Mouse (Mus musculus): ENCODE results near the gene Ano1. TPM values are rescaled to one million over a fixed set of nuclear protein-coding genes. Genes with fewer than 3 reads are reported as not detected.

The Ano1 gene
- 1 to 10 TPM; 2.6 to 2.8 TPM for total RNA-seq (2021)
- long read RNA-seq, full-length matches to known transcripts: 2 of 3 reads
- long read RNA-seq, partial matches to known transcripts: 1 of 3 reads
- long read RNA-seq, other reads (novel, unspliced or antisense): 0 of 3 reads

DNA sequence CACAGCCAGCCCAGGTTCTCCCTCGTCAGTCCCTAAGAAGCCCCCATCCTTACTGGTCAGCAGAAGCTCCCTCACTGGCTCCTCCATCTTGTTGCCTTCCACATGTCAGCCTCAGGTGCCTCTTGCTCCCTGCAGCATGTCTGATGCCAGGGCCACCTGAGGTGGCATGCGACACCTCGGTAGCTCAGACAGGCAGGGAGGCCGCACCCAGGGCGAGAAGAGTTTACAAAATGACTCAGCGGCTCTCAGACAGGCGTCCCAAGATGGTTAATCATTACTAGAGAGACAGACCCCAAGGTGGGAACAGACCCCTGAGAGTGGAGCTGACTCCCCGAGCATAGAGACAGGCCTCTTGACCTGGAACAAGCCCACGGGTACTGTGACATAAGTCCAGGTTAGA is at the start of gene Ano1:
Ano1 (minus strand) TSS at position 142 of the 400 bp plus-strand sequence.
- DNase-seq (ENCODE audit: low spot score in 2 of 2): no peak

DNA sequence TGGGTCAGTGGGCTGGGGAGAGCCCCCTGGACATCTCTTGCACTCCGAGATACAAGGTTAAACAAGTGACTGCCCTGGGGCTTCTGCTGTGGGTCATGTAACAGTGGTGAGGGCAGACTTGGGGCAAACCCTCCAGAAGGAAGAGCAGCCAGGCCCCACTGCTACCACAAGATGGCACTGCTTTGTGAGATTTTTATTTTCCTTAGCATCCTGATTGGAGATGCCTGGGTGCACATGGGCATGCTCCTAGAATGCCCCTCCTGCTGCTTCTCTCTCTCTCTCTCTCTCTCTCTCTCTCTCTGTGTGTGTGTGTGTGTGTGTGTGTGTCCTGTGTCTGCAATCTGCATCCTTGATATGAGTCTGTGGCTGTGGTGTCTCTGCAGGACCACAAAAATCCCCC is 46.7 kb upstream of the Ano1 start:
- DNase-seq (ENCODE audit: low spot score in 2 of 2): peak; percentile 9 to 45

DNA sequence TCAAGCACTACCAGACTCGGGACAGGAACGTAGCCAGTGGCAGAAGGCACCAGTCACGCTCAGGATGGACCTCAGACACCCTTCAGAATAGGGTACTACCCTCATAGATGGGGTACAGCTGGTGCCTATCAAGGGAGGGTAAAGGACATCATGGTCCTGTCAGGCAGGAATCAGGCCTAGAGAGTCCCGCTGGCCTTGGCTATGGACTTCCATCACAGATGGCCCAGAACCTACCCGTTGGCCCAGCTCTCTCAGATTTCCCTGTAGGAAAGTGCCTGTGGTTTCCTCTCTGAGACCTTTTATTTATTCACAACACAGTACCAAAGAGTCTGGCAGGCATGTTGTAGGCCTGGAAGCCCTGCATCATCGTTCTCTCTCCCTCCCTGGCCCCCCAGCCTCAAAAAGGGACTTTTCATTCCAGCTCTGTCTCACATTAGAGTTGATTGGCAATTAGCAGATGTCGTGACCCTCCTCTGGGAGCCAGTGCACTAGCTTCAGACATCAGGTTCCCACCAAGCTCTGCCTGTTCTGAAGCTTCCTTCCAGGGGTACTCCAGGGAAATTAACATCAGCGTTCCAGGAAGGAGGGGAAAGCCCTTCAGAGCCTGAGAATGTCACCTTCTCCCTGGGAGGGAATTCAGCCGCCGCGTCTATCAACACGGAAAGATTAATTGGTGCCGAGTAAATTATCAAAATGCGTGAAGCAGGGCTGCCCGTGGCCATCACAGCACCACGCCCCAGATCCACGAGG is 45.4 kb upstream of the Ano1 start:
- no peak for DNase-seq (ENCODE audit: low spot score in 2 of 2)

DNA sequence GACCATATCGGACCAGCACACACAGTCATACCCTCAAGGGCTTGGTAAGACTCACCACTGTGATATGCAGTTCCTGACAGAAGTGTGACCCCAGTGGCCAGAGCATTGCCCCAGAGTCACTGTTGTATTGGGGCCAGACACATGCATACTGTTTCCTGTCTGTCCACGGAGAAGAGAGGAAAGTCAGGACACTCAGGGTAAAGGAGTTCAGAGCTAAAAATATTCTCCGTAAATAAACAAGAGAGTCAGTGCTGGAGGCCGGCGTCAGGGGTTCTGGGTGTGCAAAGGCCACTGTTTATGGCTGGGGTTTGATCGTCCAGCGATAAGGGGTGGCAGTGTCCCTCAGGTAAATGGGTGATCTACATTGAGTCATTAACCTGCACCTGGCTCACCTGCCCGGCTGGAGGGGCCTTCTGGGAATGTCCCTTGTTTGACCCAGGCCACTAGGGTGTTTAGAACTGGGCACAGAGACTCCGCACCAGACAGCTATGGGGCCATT is 44.3 kb upstream of the Ano1 start:
- DNase-seq (ENCODE audit: low spot score in 2 of 2): no peak

DNA sequence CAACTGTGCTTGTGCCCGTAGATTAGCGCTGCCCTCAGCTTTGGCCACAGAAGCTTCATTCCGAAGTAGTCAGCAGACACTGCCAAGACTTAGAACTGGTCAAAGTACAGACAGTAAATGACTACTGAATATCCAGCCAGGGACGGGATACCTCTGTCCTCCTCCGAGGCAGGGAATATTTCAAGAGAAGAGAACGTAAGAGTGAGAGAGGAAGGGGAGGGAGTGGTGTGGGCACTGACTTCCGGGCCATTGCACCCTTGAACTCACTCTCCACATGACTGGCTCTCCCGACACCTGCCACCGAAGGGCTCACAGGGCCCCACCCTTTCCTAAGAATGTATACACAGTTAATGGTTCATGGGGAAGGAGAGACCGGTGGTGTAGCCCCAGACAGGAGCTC is 41.5 kb upstream of the Ano1 start:
- DNase-seq (ENCODE audit: low spot score in 2 of 2): no peak

DNA sequence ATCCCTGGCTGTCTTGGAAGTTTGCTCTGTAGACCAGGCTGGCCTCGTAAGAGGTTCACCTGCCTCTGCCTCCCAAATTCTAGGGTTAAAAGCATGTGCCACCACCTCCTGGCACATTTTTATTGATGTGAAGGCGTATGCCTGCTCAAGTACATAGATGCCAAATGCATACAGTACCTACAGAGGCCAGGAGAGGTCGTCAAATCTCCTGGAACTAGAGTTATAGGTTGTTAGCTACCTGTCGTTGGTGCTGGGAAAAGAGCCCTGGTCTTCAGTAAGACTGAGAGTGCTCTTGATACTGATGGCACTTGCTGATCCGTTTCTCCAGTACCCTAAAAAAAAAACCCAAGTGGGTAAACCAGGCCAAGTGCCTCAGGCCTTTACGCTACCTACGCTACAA is 39.7 kb upstream of the Ano1 start:
- DNase-seq (ENCODE audit: low spot score in 2 of 2): no peak

DNA sequence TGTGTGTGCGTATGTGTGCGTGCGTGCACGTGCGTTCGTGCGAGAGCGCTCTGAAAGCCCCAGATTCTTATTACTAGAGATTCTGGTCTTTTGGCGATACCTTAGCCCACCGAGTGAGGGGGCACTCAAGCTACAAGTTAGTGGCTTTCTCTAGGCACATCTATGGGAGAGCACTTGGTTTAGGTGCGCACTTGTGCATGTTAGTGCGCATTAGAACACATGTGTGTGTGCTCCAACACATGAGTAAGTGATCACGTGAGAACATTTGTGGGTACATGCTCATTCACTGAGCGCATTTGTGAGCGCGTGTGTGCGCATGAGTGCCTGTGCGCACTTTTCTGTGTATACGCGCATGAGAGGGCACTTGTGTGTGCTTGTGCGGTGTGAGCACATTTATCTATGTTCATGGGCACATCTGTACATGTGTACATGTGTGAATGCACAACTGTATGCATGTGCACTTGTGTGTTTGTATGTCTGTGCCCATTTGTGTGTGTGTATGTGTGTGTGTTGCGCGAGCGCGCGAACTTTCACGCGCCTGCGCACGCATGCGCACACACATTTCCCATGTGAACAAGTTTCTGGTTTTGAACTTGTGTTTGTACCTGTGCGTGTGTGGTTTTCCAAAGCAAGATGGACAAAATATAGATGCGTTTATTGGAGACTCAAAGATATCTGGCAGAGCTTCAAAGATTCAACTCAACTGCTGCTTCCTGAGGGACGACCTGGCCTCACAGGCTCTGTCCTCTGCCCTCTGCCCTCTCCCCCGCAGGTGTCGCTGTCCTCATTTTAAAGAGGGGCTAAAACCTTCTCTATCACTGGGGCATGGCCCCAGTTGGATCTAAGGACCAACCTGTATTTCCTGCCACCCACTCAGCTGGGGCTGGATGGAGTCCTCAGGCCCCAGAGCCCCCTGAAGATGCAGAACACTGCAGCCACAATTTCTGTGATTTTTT is 38.1 kb upstream of the Ano1 start:
- peak in 1 of 2 experiments; percentile 23 for DNase-seq (ENCODE audit: low spot score in 2 of 2)

DNA sequence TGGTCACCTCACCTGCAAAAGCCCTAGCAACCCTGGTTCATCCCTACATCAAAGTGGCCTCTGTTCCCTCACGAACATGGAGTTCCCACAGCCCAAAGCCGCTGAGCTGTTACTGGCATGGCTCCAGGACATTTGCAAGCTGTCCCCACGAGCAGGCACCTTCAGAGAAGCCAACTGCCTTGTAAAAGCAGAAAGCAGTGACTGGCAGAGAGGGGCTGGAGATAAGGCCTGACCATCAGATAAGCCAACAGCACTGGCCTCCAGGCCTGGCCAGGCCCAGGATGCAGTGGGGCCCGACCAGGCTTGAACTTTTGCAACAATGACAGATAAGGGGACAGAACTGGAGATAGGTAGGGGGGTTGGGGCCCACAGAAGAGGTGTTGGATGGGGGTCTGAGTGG is 36.9 kb upstream of the Ano1 start:
- no peak for DNase-seq (ENCODE audit: low spot score in 2 of 2)

DNA sequence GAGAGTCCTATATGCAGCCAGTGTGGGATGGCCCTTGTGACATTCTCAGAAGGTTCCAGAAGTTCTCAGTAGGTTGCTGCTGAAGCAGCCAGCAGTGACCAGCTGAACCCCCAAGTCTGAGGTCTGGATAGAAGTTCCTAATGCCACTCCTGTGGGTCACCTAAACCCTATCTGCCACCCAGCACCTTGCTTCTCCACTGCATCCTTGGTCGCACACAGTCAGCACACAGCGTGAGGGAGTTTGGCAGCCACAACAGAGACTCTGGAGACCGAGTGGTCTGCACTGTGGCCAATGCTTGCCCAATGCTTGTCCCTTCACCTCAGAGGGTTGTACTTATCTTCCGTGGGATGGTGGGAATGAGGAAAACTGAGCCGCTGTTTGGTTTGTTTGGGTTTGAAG is 35.7 kb upstream of the Ano1 start:
- DNase-seq (ENCODE audit: low spot score in 2 of 2): no peak

DNA sequence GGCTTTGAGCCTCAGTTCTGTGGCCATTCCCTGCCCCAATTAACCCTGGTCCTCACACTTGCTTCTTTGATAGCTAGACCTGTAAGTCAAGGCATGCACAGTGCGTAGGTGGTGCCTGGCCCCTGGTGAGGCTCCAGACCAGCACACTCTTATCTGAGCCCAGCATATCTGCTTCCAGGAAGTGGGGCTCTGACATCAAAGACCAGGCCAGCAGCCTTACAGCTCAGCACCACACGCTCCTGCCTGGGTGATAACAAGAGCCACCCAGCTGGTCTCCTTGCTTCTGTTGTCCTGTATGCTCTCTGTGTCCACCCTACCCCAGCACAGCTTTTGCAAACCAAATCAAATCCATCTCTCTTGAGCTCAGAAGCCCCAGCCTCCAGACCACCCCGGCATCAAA is 34.8 kb upstream of the Ano1 start:
- DNase-seq (ENCODE audit: low spot score in 2 of 2): no peak

DNA sequence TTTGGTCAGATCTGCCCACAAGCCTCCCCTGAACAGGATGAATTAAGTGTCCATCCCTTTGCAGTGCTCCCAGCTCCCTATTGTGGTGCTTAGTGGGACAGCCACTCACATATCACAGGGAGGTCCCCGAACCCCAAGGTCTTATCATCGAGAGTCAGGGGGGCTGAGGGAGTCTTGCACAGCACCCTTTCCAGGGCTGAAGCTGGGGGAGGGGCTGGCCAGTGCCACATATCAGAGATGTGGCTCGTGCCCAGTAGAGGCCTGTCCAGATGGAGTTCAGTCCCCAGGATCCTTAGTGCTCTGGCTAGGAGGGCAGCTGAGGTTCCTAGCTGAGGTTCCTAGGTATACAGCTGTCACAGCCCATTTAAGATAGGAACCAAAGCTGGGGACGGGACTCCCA is 32.4 kb upstream of the Ano1 start:
- DNase-seq (ENCODE audit: low spot score in 2 of 2): no peak

DNA sequence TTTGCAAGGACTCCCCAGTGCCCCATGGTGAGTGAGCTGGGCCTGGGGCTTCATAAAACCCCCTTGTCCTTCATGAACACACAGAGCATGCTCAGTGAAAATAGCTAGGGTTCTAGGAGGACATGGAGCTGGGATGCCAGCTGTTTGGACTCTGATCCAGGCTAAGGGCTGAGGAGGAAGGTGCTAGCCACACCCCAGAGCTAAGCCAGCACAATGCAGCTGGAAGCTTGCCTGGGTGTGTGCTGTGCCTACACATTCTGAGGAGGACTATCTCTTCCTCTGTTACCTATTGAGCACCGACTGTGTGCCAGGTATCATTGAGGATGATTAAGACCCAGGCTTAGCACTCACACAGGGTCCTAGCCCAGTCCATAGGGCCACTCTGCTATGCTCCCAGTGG is 30.6 kb upstream of the Ano1 start:
- no peak for DNase-seq (ENCODE audit: low spot score in 2 of 2)

DNA sequence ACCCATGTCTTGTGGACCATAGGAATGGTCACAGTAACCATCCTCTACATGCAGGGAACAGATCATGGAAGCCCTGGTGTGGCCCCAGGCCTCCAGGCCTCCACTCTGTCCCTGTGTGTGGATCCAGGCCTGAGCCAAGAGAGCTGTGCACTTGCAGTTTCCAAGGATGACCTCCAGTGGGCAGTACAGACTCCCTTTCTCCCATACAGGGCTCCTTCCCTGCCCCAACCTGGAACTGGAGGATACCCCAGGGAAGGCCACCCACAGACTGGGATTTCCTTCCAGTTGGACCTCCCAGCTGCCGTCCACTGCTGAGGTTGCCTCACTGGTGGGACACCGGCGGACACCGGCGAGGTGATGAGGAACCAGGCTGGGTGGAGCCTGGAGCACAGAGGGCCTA is 29.6 kb upstream of the Ano1 start:
- DNase-seq (ENCODE audit: low spot score in 2 of 2): no peak

DNA sequence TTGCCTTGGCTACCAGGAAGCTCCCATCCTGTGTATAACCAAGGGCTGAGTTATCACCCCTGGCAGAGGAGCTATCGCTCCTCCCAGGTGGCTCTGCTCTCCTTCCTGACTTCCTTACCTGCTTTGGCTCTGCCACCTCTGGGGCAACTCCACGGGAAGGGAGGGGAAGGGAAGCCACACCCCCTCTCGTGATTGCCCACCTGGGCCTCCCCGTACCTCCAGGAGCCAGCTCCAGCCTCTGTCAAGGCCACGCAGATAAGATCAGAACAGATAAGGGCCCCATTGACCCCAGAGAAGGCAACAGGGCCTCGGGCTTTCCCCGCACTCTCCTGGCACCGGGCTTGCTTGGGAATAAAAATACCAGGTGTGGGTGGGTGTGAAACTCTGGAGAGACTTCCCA is 28.4 kb upstream of the Ano1 start:
- DNase-seq (ENCODE audit: low spot score in 2 of 2): no peak

DNA sequence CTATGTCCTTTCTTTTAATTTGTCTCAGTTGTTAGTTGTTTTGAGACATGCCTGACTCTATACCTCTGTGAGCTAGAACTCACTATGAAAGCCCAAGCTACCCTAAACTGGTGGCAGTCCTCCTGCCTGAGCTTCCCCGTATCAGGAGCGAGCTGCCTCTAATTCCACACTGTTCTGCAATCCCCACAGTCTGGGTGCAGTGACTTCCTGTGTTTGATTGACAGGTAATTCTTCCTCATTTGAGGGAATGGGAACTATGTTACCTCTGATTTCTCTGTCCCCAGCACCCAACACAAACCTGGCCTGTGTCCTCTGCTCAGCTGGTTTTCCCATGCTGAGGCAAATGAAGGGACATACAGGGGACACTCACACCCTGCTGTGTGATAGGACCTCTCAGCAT is 27.9 kb upstream of the Ano1 start:
- DNase-seq (ENCODE audit: low spot score in 2 of 2): no peak

DNA sequence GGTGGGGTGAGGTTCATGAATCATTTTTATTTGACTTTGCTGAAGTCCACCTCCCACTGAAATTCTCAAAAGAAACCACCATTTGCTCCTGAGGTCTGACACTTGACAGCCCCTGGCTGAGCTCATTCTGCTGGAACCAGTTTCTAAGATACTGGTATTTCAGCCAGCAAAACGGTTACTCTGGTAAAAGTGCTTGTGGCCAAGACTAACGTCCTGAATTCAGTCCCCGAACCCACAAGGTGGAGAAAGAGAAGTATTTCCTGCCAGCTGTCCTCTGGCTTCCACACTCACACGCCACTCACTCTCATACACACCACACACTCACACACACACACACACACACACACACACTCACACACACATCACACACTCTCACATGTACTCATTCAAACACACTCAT is 26.0 kb upstream of the Ano1 start:
- DNase-seq (ENCODE audit: low spot score in 2 of 2): no peak

DNA sequence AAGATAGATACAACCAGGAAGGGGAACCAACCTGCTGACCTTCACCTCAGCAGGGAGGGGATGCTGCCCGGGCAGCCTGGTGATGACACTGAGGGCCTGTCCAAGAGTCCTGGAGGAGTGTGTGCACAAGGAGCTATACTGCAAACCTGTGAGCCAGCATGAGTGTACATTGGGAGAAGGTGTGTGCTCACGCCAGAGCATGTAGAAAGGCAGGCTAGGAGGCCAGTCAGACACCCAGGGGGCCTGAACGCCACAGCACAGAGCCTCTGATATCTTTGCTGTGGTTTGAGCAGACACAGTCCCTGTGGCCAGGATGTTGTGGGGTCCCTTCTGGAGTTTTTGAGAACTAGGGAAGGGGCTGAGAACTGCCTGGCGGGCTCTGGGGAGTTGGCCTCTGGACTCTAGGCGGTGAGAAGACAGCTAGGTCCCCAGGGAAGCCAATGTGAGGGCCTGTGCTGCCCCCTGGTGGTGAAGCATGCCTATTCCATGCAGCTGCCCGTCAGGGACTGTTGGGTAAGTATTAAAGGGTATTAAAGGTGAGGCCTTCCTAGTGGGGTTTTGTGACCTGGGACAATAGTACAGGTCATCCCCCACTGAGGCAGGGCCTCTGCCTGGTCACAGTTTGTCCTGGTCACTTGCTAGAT is 24.2 kb upstream of the Ano1 start:
- peak; percentile 67 to 88 for DNase-seq (ENCODE audit: low spot score in 2 of 2)

DNA sequence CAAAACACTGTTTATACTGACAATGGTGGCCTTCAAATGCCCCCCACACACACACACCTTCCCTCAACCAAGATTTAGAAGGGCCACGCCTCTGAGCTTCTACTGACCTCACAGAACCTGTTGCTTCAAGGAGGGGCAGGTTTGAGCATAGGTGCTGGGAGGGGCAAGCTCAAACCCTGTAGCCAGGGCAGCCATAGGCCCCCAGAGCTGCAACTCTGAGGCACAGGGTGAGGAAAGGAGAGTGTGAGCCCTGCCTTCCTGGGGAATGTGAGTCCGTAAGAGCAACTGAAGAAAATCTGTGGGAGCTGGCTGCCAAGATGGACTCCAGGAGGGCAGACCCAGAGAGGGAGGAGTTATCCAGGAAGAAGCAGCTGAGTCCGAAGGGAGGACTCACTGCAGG is 23.4 kb upstream of the Ano1 start:
- no peak for DNase-seq (ENCODE audit: low spot score in 2 of 2)

DNA sequence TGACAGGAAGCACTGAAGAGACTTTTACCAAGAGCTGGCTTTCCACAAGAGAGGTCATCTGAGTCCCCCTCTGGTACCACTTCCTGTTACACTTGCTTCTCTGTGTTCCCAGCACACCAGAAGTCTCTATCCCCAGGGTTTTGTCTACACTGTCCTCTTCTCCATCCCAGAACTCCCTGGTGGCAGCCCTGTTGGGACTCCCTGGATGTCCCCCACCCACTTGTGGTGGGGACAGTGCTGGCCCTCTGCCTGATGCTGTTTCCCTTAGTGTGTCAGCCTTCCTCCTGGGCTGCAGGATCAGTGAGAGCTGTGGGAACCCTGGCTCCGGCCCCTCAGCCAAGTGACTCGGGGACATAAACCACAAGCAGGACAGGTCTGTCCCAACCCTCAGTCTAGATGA is 22.5 kb upstream of the Ano1 start:
- DNase-seq (ENCODE audit: low spot score in 2 of 2): no peak

DNA sequence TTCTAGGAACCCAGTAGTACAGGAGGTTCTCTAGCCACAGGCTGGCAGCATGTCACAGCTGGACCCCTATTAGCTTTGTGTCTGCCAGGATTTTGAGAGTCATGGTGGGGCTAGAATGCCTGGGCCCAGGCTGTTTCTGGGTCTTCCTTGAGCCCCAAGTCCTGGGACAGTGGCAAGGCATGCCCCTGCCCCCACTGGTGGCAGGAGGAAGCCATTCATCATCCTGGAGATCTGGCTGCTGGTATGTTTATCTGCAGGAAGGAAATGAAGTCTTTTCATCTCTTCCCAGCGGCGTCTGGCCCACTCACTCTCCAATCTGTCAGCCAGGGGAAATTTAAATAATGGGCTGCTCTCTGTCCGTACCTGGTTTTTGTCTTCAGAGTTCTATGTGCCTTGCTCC is 18.3 kb upstream of the Ano1 start:
- DNase-seq (ENCODE audit: low spot score in 2 of 2): no peak

DNA sequence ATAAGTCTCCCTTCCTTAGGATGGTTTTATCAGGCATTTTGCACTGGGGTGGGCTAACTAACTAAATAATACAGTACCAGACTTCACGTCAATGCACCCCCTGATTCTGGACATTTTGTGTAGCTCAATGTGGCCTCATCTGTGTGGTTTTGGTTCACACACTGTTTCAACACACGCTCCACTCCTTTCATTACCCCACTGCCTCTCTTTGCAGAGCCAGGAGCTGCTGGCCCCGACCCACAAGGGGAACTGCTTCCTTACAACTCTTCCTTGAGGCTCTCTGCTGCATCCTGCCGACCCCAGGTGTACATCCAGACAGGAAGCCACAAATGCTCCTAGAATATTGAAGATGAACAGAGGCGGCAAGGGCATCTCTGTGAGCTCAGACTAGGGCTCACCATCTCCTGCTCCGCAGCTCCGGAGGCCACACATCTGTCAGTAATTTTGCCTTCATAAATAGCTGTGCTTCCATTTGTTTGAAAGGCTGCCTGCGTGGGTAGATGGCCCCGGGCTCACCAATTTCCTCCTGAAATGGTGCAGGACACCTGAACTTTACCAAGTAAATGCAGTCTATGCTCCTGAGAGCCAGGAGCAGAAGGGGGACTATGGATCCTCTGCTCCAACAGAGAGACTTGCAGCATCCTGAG is 17.8 kb upstream of the Ano1 start:
- no peak for DNase-seq (ENCODE audit: low spot score in 2 of 2)
